Mouse (Mus musculus) CD4-positive naive resting alpha-beta T cell, adult 57 days (primary cell): ENCODE results near the gene Mrpl43. TPM values are rescaled to one million over a fixed set of nuclear protein-coding genes. Genes with fewer than 3 reads are reported as not detected.

Experiments used
- total RNA-seq: library from RNA; stranded (reverse); gene quantifications from one replicate; pipeline ENCODE4 v1.2.4, GENCODE M21; 2023

Gene Mrpl43
- 21.1 TPM for total RNA-seq

DNA sequence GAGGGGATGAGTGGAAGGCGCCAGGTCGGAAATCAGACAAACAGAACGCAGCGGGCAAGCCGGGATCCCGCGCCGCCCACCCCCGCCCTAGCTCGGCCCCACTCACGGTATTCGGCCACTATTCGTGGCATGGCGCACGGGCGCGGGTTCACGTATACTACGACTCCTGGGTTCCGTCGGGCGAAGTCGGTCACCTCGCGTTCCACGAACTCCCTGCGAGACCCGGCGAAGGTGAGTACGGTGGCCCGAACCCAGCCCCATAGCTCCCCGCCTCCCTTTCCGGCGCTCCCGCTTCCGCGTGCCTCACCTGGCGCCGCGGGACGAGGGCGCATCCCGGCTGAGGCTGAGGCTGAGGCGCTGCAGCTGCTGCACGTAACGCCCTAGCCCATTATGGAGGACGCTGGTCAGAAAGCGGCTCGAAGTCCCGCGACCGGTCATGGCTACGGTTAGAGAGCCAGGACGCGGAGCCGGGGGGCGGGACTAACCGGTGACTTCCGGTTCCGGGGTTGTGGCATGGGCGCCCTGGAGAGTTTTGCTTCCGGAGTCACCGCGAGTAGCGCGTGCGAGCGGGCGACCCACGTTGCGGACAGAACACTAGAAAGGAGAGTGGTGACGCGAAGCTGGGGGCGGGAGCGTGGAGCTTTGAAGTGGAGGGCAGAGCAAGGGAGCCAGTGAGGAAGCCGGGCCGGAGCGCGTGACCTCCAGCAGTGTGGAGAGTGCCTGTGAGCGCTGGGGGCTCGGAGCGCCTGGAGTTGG is at the start of gene Mrpl43:
Mrpl43 (minus strand) TSS at position 486 of the 756 bp plus-strand sequence.

GRCm38 (mm10) chr19:45047417-45047934 is 41.2 kb upstream of the Mrpl43 start, which contains the start of gene Sfxn3:
Sfxn3 (plus strand) TSS chr19:45047503.

GRCm38 (mm10) chr19:45045651-45046050 is 39.4 kb upstream of the Mrpl43 start, which contains the start of gene Pdzd7:
Pdzd7 (minus strand) TSS chr19:45045717.

GRCm38 (mm10) chr19:45014335-45014971 is 8.2 kb upstream of the Mrpl43 start, which contains the start of gene Lzts2:
Lzts2 (plus strand) TSS chr19:45014414.

GRCm38 (mm10) chr19:45005444-45005843 is 798 bp downstream of the Mrpl43 start, which contains the start of gene Twnk:
Twnk (plus strand) TSS chr19:45005663.

DNA sequence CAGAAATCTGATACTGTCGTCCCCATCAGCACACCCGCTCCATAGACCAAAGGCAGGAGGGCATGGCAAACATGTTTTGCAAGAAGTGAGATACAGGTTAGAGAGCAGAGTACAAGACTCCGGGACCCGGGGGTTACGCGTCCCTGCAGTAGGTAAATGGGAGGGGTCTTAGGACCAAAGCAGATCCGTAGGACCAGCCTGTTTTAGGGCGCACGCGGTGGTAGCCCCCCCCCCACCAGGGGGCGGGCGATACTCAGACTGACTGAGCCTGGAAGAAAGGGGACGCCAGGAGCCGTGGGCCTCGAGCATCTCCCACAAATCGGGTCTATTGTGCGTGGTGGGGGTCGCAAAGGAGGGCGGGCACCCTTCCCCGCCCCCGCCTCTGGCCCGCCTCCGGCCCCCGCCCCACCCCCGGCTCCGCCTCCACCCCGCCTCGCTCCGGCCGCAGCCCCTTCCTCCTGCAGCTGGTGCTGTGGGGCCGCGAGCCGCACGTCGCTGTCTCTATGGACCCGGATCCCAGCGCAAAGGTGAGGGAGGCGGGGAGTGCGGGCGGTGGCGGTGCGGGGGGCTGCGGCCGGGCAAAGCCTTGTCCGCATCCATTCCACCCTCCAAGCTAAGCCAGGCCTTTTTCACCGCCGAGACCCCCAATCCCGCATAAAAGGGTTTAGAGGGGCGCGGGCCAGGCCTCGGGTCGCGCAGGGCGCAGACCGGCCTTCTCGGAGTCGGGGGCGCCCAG is 17.2 kb downstream of the Mrpl43 start, which contains the start of gene Sema4g:
Sema4g (plus strand) TSS at position 271 of the 736 bp plus-strand sequence.

Other genes with a start within 250 kb of the Mrpl43 start
- gene Slf2, start 75.3 kb downstream of the Mrpl43 start, total RNA-seq = 44.0 TPM
- gene Sema4g, start 17.3 kb downstream of the Mrpl43 start, total RNA-seq = 0.35 TPM
- gene Twnk, start 779 bp downstream of the Mrpl43 start, total RNA-seq = 12.1 TPM
- 2.4 TPM for gene Lzts2, start 8.0 kb upstream of the Mrpl43 start, total RNA-seq
- gene Pdzd7, start 39.3 kb upstream of the Mrpl43 start, total RNA-seq = not detected
- gene Sfxn3, start 41.1 kb upstream of the Mrpl43 start, total RNA-seq = 53.8 TPM
- gene Kazald1, start 68.8 kb upstream of the Mrpl43 start, total RNA-seq = not detected
- gene Tlx1, start 144.2 kb upstream of the Mrpl43 start, total RNA-seq = not detected
- gene Lbx1, start 229.4 kb upstream of the Mrpl43 start, total RNA-seq = not detected